Mouse (Mus musculus) regulatory T cell (primary cell): ENCODE results near the gene Crocc2.
"Not testable (repeated sequence)": the region's sequence is repeated elsewhere in the genome, so short reads cannot be mapped to it uniquely, and the experiment has no call there.

ENCODE experiments used
- in situ Hi-C: fragments of 300-600 bp; cut with MboI, MseI; formaldehyde crosslinking; loops from one replicate; pipeline ENCODE4 v1.15.1; 2025; ENCODE audit warnings: high pct_unique_total_duplicates

Gene Crocc2

GRCm38 (mm10) chr1:93161921-93162320 is 6.6 kb upstream of the Crocc2 start:
- in situ Hi-C loops = no loop called here

- in situ Hi-C loops = no loop called here
These were observed 5.9 kb upstream of the Crocc2 start for GRCm38 (mm10) chr1:93162588-93162987.

DNA sequence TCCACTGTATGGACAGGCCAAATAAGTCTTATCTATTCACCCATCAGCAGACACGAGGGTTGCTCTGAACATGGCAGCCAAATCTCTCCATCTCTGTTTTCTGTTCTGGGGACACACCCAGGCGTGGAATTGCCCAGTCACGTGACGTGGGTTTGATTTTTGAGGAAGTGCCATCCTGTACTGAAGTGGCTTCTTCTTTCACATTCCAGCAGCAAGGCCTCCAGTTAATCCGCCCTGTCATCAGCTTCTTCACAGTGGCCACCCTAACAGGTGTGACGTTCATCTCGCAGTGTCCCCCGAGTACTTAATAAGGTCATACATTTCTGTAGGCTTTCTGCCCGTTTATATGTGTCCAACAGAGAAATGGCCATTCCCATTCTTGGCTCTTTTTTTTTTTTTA is 3.1 kb upstream of the Crocc2 start:
- in situ Hi-C loops = no loop called here

DNA sequence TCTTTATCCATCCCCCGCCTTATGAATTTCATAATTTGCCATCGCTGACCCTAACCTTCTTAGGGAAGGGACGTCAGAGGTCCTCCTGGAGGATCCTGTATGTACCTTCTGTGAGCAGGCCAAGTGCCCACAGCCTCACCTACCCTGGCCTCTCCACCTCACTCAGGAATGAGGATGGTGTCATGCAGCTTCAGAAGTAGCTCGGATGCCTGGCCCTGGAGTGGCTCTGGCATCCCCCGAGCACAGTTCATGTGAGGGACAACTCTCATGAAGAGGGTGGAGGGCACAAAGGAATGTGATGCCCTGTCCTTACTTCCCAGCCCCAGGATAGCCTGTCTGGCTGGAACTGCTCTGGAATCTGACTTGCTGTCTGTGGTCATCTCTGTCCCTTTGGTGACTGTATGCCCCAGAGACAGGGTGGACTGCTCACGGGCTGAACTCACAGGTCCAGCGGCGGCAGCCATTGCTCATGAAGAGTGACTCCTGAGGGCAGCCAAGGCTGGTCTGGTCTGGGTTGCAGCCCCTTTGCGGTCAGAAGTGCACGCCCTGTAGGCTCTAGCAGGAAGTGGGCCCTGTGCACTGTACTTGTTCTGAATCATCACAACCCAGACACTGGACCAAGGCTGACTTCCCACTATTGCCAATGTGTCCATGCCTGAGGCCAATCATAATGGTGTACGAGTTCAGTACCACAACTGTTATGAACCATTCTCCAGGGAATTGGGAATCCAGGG is 2.0 kb upstream of the Crocc2 start:
- in situ Hi-C loops = no loop called here

DNA sequence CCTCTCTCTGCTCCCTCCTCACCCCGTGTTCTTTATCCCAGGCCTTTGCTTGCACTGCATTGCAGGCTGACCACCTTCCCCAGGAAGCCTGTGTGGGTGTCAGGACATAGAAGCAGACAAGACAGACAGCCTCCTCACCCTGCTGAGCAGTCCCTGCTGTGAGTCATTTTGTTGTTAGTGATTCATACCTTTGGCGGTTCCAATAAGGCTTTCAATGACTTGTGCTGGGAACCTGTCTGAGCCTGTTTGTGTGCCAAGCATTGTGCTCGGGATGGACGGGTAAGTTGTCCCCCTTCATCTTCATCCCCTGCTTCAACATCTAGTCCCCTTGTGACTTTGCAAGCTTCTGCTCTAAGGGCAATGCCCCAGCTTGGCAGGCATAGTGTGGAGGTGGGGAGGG is 5.1 kb downstream of the Crocc2 start:
- in situ Hi-C loops = no loop called here

DNA sequence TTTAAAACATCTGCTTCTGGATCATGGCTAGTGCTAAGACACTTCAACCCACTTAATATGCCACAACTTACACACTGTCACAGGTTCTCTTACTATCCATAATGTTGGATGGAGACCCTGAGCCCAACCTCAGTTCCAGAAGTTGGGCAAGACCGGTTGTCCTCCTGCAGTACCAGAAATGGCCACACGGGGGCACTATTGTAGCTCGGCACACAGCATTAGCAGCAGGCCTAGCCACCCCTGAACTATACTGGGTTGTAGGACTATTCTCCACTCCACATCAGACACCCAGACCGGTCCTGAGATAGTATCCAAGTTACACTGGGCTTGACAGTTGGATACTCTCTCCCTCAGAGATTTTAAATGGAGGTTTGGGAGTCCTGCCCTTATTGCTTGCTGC is 5.9 kb downstream of the Crocc2 start:
- in situ Hi-C loops = no loop called here

GRCm38 (mm10) chr1:93175849-93176248 is 7.3 kb downstream of the Crocc2 start:
- in situ Hi-C loops = loop anchor here (5.0 kb wide), 1 partner anchor 551 kb away; no protein-coding TSS in a partner anchor

DNA sequence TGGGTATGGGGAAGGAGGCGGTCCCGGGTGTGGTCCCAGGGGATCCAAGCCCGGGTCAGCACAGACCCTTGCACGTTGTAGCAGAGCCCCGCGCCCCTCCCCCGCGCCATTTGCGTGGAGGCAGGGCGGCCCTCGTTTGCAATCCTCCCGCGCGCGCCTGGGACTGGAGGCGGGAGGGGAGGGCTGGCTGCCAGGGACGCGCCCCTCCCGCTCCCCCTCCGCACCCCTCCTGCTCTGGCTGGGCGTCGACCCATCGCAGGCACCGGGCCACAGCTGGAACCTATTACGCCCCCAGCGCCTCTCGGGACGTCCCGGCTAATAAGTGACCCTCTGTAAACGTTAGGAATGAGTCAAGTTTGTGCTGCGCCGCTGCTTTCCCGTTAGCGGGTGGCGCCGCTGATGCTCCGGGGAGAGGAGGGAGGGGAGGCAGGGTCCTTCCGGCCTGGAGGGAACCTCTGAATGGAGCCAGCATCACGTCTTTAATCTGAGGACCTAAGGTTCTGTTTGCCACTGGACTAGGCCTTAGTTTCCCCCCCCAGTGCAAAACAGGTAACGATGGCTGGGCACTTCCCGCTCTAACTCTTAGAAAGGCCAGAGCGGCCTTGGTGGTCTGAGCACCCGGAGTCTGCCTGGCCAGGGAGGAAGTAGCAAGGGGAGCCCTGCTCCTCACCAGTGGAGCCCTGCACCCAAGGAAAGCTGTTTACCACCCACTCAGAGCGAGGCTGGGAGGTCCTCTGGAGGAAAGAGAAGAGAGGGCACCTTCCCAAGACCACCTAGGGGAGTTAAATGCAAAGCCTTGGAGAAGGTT is 8.2 kb downstream of the Crocc2 start:
- in situ Hi-C loops = loop anchor here (5.0 kb wide), 1 partner anchor 551 kb away; no protein-coding TSS in a partner anchor

DNA sequence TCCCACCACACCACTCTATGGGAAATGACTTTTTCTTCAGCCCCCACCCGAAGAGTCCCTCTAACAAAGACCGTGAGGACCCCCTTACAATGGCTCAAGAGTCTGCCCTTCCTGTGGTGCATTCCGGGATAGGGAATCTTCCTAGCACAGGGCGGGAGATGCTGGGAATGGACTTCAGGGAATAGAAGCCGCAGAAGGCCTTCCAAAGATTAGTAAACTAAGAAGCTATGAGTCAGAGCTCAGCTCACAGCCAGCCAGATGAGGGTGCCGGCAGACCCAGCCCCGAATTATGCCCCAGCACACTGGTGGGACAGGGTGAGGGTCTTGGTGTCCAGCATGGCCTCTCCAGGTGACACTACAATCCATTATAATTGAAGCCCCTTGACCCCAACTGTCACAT is 13.8 kb downstream of the Crocc2 start:
- in situ Hi-C loops = no loop called here

GRCm38 (mm10) chr1:93184071-93184828 is 15.7 kb downstream of the Crocc2 start:
- in situ Hi-C loops = no loop called here

DNA sequence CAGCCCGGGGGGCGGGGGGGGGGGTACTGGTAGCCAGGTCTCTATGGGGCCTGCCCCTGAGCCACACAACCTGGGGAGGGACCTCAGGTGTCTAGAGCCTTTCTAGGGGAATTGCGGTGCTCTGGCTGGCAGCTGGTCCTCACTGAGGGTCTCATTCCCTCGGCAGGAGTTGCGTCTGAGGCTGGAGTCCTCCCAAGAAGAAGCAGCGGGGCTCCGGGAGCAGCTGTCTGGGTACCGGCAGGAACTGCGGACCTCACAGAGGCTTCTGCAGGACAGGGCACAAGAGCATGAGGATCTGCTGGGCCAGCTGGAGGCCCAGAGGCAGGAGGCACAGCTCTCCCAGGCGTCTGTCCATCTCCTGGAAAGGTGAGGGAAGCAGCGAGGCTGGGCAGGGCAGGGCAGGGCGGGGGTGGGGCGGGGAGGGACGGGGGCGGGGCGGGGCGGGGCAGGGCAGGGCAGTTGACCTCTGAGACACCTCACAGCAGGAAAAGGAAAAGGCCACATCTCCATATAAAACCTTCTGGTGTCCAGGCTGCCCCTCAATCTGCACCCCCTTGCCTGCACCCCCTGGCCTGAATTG is 22.3 kb downstream of the Crocc2 start:
- in situ Hi-C loops = no loop called here

DNA sequence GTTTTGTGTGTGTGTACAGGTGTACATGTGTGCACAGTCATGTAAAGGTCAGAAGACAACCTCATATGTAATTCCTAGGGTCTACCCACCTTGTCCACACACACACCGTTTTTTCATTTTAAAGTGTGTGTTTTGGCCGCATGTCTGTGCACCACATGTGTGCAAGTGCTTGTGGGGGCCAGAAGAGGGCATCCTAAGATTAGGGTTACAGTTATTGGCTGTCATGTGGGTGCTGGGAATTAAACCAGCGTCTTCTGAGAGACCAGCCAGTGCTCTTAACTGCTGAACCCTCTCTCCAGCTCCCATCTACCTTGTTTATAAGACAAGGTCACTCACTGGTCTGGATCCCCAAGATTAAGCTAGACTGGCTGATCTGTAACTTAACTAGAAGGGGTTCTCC is 26.4 kb downstream of the Crocc2 start:
- in situ Hi-C loops = no loop called here

DNA sequence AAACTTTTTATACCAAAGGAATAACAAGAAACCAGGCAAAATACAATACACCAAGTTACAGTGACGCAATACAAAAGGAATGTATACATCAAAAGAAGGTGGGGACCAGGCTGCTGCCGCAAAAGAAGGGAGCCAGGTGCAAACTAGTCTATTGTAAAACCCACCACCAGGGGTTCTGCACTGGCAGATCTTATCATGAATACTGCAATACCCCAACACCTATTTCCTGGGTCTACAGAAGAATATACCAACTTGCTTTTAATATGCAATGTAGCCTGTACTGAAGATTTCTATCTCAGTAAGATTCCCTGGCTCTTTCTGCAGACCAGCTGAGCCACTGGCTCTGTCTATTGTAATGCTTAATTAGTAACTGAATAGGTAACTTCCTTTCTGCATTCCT is 28.9 kb downstream of the Crocc2 start:
- in situ Hi-C loops = not testable (repeated sequence)

- in situ Hi-C loops = no loop called here
These were observed 29.4 kb downstream of the Crocc2 start for GRCm38 (mm10) chr1:93197916-93198315.

GRCm38 (mm10) chr1:93206277-93206970 is 37.9 kb downstream of the Crocc2 start:
- in situ Hi-C loops = no loop called here

- in situ Hi-C loops = no loop called here
These were observed 39.1 kb downstream of the Crocc2 start for GRCm38 (mm10) chr1:93207536-93208064.

DNA sequence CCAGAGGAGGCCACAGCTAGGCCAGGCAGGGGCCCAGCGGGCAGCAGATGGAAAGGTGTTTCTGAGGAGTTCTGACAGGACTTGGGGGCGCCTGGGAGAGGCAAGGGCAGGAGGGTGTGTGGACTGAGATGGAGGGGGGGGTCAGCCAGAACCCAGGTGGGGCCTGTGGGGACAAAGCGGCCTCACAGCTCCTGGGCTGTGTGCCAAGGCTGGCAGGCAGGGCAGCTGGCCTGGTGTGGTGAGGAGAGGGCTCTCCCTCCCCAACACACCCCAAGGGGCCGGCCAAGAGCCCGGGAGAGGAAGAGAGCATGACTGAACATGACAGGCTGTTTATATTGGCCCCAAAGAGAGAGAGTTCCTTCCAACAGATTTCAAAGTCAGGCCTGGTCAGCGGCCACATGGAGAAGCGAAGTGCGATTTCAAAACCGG is 41.7 kb downstream of the Crocc2 start:
- in situ Hi-C loops = no loop called here

DNA sequence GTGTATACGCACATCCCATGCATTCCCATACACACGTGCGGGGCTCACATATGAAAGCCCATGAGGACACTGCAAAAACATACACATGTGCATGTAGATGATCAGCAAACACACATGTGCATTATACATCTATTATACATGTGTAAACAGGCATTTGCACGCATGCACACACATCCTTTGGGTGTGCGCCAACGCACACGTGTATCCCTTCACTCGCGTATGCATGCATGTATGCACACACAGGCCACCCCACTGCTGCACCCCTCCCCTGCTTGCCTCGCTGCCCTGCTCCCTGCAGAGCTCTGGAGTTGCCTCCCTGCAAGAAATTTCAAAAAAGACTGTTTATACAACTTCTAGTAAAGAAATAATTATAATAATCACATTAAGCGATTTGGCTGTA is 42.5 kb downstream of the Crocc2 start:
- in situ Hi-C loops = no loop called here

- in situ Hi-C loops = no loop called here
These were observed 43.2 kb downstream of the Crocc2 start for GRCm38 (mm10) chr1:93211549-93212220.

DNA sequence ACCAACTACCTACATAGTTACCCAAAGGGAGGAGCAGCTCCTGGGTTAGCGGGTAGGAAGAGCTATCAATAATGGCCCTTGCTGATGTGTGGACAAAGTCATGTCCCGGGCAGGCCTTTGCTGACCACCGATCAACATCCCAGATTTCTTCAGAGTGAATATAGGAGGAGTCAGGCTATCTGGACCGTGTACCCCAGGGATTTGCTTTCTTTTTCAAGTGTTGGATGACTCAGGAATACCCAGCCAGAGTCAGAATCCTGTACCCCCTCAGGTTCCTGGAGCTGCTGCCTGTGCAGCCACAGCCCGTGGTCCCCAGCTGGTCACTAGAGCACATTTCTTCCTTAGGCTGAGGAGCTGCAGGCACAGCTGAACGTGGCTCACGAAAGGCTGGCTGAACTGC is 43.9 kb downstream of the Crocc2 start:
- in situ Hi-C loops = no loop called here
